Mouse (Mus musculus): ENCODE data around the gene Steap1. TPM values are rescaled to one million over a fixed set of nuclear protein-coding genes. Genes with fewer than 3 reads are reported as not detected.

The Steap1 gene
- polyA plus RNA-seq, 1 experiment from 2014 or later, result 2.9 TPM

Other genes starting within 250 kb of the Steap1 start
- 13.9 and 14.1 TPM in 2 replicates for gene Cldn12, start 234.4 kb downstream of the Steap1 start, polyA plus RNA-seq (2014; fragmentation: Nextera tagmentation; extraction: Ambion mirVana)
- 20.1 and 22.1 TPM in 2 replicates for gene Gtpbp10, start 189.8 kb downstream of the Steap1 start, polyA plus RNA-seq (2014; fragmentation: Nextera tagmentation; extraction: Ambion mirVana)
- 0.67 and 0.68 TPM in 2 replicates for gene Gm8773, start 175.5 kb downstream of the Steap1 start, polyA plus RNA-seq (2014; fragmentation: Nextera tagmentation; extraction: Ambion mirVana)
- gene Cfap69, start 85.1 kb downstream of the Steap1 start, polyA plus RNA-seq (2014; fragmentation: Nextera tagmentation; extraction: Ambion mirVana), result 1.4 and 2.7 TPM in 2 replicates
- 3.5 and 3.6 TPM in 2 replicates for gene Steap2, start 54.7 kb downstream of the Steap1 start, polyA plus RNA-seq (2014; fragmentation: Nextera tagmentation; extraction: Ambion mirVana)